Mouse (Mus musculus): ENCODE results near the gene Alg2.

Gene Alg2

GRCm38 (mm10) chr4:47449586-47450522, 24.3 kb downstream of the Alg2 start:
- no peak for DNase-seq (ENCODE audit: low read depth, low spot score)

- DNase-seq (ENCODE audit: low read depth, low spot score) = no peak
These were observed 25.0 kb downstream of the Alg2 start for GRCm38 (mm10) chr4:47449116-47449515.

DNA sequence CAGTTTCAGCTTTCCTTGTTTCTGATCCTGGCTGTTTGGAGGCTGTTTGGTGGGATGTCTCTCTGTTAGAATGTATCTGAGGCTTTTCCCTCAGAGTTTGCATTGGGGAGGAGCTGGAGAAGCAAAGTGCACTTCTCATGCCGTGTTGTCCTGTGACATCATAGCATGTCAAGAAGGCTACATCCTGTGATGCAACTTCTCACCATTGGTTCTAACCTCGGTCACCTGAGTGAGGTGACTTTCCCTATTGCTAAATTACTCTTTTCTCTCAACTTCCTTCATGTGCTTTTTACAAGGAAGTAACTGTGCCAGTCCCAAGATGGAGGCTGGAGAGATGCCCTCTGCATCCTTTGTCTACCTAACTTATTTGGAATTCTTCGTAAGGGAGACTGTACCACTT, 25.6 kb downstream of the Alg2 start:
- no peak for DNase-seq (ENCODE audit: low read depth, low spot score)

DNA sequence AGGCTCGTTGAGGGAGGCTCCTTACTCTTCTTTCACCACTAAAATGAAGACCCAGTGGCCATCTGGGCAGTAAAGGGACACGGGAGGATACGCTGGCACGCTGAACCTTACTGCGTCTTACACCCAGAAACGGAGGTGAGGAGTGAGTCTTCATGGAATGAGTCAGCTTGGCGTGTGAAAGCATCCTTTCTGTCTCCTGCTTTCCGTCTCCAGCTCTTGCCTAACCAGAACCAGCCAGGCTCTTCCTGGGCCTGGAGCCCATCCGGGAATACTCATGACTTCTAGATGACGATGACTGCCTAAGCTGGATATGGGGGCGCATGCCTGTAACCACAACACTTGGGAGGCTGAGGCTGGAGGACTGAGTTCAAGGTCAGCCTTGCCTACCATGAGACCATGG, 33.2 kb downstream of the Alg2 start:
- no peak for DNase-seq (ENCODE audit: low read depth, low spot score)

DNA sequence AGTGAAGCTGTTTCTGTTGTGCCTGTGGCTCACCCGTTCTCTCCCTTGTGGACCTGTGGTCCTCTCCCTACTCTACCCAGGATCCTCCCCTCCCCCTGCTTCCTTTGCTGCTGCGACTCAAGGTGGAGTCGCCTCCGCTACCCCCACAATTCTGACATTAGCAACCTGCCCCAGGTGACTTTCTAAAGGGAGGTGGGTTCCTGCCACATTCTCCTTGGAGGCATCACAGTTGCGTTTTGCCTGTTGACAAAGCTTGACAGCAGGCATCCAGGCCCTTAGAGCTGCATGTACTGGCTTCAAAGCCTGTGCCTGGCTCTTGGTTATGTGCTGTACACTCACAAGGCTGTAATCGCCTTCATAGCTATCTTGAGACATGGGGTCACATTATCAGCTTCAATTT, 35.2 kb downstream of the Alg2 start:
- no peak for DNase-seq (ENCODE audit: low read depth, low spot score)

DNA sequence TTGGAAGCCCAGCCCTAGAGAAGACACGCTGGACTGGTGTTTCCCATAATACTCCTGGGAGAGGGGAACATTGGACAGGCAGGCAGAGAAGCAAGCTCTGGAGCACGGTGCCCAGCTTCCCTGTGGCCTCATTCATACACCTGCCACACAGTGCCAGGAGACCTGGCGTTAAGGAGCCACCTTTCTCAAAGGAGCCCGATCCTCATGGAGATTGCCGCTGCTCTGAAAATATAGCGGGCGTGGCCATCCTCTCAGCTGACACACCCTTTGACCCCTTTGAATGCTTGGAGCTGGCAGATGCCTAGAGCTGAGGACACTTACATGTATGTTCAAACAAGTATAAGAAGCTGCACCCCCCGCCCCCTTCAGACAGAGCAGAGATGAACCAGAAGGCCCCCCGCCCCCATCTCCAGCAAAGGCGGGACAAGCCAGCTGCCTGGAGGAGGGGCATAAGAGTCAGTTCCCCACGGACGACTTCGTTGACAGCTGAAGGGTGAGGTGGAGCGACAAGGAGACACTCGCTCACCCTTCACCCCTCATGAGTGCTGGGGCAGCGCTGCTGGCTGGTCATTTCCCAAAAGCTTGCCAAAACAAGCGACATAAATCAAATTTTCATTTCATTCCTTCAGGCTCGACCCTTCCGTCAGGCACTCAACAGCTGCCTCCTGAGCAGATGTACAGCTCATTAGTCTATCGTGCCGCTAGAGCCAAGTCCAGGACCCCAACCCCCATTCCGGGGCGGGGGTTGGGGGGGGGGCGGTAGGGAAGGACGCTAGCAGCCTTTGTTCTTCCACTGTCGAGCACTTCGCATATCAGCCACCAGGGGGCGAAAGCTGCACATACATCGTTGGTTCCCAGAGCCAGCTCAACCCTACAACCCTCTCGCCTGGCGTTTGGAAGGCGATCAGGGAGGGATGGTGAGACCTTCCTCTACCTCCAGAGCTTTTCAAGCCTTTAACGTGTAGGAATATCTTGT, 36.5 kb downstream of the Alg2 start:
- peak; percentile 71 for DNase-seq (ENCODE audit: low read depth, low spot score)

GRCm38 (mm10) chr4:47435566-47436360, 38.4 kb downstream of the Alg2 start:
- no peak for DNase-seq (ENCODE audit: low read depth, low spot score)

- DNase-seq (ENCODE audit: low read depth, low spot score) = no peak
These were observed 39.0 kb downstream of the Alg2 start for GRCm38 (mm10) chr4:47435131-47435530.

DNA sequence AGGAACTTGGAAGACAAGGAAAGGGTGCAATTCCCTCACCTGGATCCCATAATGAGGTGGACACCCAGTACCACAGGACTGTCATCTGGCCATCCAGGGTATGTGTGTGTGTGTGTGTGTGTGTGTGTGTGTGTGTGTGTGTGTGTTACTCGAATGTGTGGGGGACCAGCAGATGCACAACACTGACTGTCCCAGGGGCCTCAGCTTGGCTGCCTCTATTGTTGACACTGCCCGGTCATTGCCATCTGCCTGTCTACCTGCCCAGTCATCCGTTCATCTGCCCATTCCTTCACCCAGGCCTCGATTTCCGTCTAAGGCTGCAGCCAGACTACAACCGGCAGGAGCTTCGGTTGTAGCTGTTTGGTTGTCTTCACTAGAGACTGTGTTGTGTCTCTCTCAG, 41.4 kb downstream of the Alg2 start:
- DNase-seq (ENCODE audit: low read depth, low spot score) = no peak

DNA sequence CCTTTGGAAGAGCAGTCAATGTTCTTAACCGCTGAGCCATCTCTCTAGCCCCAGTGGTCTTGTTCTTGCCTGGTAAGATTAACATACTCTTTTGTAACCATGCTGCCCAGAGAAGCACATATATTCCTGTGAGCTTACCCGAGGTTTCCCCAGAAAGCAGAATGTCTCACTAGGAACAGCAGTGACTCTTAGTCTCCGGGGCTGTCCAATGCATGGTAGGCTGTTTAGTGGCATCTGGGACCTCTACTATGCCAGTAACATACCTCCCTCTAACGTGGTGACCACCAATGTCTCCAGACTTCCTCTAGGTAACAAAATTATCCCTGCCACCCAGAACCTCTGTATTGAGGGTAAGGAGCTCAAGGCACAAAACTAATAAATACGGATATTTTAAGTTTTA, 43.1 kb downstream of the Alg2 start:
- no peak for DNase-seq (ENCODE audit: low read depth, low spot score)

DNA sequence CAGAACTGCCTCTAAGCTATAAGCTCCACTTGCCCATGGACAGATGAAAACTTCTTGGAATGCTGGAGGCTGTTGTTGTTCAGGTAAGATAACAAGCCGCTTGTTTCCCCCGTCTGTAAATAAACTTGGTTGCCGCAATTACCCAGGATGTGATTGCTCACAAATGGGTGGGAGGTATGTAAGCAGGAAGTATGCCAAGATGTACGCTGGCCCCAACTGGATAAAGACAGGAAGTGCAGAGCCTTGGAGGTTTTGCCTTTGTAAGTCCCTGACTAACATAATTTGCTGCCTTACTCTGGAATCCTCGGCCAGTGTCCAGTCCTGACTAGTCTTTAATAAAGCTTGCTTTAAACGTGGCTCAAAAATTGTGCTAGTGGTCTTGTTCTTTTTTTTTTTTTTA, 43.6 kb downstream of the Alg2 start:
- no peak for DNase-seq (ENCODE audit: low read depth, low spot score)

GRCm38 (mm10) chr4:47427606-47428005, 46.5 kb downstream of the Alg2 start:
- DNase-seq (ENCODE audit: low read depth, low spot score) = no peak

GRCm38 (mm10) chr4:47425247-47425830, 48.8 kb downstream of the Alg2 start:
- DNase-seq (ENCODE audit: low read depth, low spot score) = peak; percentile 11

GRCm38 (mm10) chr4:47424376-47424775, 49.8 kb downstream of the Alg2 start:
- DNase-seq (ENCODE audit: low read depth, low spot score) = no peak

- DNase-seq (ENCODE audit: low read depth, low spot score) = no peak
These were observed 51.2 kb downstream of the Alg2 start for GRCm38 (mm10) chr4:47422946-47423345.

DNA sequence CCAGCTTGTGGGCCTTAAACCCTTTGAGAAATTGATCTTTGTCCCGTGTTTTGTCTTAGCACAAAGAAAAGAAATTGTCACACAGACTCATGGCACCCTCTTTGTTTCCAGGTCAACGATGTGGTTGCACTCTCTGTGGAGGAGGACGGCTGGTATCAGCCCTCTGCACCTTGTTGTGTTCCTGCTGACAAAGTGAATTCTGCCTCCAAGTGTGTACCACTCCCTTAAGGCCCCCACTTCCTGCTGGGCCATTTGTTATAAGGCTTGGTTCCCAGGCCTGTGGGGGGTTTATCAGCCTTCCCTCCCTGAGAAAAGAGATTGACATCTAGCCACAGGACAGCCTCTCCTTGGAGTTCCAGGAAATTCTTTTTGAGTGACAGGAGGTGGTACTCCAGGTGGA, 51.9 kb downstream of the Alg2 start:
- no peak for DNase-seq (ENCODE audit: low read depth, low spot score)

- no peak for DNase-seq (ENCODE audit: low read depth, low spot score)
These were observed 53.9 kb downstream of the Alg2 start for GRCm38 (mm10) chr4:47420191-47420590.

GRCm38 (mm10) chr4:47419268-47419973, 54.7 kb downstream of the Alg2 start:
- peak; percentile 9 for DNase-seq (ENCODE audit: low read depth, low spot score)

- DNase-seq (ENCODE audit: low read depth, low spot score) = no peak
These were observed 56.3 kb downstream of the Alg2 start for GRCm38 (mm10) chr4:47417871-47418270.

All from CD4-positive helper T cell, adult 2 months (primary cell).